Mouse (Mus musculus) granulocyte monocyte progenitor cell, adult 5-6 weeks (primary cell): Measurements from ENCODE around the gene Chid1. TPM values are rescaled to one million over a fixed set of nuclear protein-coding genes. Genes with fewer than 3 reads are reported as not detected.

ENCODE experiments used
- ATAC-seq: replicated peaks from 2 replicates; pipeline ENCODE4 v1.8.0; 2016; ENCODE audit warnings: mild to moderate bottlenecking, moderate TSS enrichment, inconsistent platforms; ENCODE audit not compliant: poor library complexity, severe bottlenecking
- total RNA-seq, 2 experiments: library from RNA; stranded (forward) in 1 of 2; stranded (reverse) in 1 of 2; fragments of 200-712, 200-1000 nt in 1 of 2; fragments of >200 nt in 1 of 2; fragmentation: Nextera tagmentation in 1 of 2; gene quantifications; 2 replicates each; pipeline ENCODE4 v1.2.3; 2014 to 2017

Chid1 gene
- 12.2 and 26.1 TPM in 2 replicates for total RNA-seq (2014; fragmentation: Nextera tagmentation)
- 40.2 and 40.9 TPM in 2 replicates for total RNA-seq (2017)

- peak; percentile 88 for ATAC-seq
Measured at GRCm38 (mm10) chr7:141539556-141540311, at the start of gene Chid1. Chid1 (minus strand) TSS chr7:141539857.

- ATAC-seq = no peak
Measured at GRCm38 (mm10) chr7:141588890-141589289, 49.2 kb upstream of the Chid1 start.

DNA sequence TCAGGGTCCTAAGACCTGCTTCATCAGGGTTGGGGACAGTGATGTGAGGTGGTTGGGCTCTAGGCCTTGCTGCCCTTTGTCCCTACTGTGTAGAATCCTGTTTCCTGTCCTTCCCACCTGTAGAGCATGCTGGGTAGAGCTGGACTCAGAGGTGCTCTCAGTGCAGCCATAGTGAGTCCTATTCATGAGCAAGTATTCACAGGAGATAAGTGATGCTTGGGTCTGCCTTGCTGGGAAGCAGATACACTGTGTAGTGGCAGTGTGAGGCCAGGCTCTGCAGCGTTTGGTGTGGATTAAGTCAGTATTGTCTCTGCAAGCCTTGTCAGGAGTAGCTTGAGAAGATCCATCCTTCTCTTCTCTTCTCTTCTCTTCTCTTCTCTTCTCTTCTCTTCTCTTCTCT is 46.2 kb upstream of the Chid1 start:
- no peak for ATAC-seq

- no peak for ATAC-seq
Measured at GRCm38 (mm10) chr7:141585288-141585687, 45.6 kb upstream of the Chid1 start.

- no peak for ATAC-seq
Measured at GRCm38 (mm10) chr7:141584048-141584841, 44.6 kb upstream of the Chid1 start.

DNA sequence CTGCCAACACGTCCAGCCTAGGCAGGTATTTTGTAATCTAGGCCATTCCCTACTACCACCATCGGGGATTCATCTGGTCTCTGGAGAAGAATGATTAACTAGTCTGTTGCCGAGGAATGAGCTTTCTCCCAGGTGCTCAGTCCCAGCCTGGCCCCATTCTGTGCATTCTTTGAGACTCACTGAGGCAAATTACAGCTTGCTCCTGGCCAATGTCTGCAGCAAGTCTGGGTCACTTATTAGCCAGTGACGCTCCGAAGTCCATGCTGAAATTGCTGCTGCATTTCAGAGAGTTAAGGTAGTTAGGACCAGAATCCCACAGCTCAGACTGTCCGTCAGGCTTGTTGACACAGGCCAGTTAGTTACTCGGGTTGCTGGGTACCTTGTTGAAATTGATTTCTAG is 41.7 kb upstream of the Chid1 start:
- no peak for ATAC-seq

DNA sequence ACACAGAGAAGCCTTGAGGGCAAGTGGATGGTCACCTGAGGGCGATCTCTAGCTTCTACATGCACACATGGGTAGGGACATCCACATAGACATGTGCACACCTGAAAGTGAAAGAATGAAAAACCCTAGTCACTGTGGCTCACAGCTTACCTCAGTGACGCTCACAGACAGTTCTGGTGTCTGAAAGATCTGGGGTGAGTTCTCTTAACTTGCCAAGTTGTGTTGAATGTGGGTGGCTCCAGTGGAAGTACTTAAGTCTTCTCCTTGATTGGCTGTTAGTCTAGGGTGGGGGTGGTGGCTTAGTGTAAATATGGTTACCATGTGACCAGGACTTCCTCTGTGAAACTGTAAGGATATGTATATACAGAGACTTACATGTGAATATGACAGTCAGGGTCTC is 39.3 kb upstream of the Chid1 start:
- ATAC-seq = peak; percentile 86

DNA sequence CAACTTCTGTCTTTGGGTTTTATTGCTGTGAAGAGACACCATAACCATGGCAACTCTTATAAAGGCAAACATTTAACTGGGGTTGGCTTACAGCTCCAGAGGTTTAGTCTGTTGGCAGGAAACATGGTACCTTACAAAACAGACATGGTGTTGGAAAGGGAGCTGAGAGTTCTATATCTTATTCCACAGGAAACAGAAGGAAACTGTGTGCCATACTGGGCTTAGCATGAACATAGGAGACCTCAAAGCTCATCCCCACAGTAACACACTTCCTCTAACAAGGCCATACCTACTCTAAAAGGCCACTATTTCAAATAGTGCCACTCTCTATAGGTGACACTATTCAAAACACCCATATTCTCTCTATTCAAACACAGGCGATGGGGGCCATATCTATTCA is 38.9 kb upstream of the Chid1 start:
- peak; percentile 6 for ATAC-seq

GRCm38 (mm10) chr7:141577801-141578200 is 38.1 kb upstream of the Chid1 start:
- no peak for ATAC-seq

DNA sequence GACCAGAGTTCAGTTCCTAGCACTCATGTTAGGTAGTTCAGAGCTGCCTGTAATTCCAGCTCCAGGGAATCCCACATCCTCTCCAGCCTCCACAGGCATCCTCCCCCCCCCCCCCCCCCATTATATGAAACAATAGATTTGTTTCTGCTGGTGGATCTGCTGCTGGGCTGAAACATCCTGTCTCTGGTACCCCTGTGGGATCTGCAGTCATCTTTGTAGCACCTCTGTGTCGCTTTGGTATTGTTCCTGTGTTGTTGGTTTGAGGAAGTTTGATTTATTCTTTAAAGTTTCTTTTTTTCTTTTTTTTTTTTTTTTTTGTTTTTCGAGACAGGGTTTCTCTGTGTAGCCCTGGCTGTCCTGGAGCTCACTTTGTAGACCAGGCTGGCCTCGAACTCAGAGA is 35.8 kb upstream of the Chid1 start:
- ATAC-seq = no peak

DNA sequence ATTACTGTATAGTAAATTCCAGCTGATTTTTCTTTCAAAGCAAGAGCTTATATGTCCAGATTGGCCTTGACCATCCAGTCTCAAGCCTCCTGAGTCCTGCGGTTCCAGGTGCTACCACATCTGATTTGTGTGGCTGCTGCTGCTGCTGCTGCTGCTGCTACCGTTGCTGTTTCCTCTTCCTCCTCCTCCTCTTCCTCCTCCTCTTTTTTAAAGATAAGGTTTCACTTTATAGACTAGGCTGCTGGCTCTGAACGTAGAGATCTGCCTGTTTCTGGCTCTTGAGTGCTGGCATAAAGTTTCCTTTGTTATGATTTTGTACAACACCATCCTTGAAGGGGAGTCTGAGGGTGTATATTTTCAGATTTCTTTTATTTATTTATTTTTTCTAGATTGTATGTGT is 34.4 kb upstream of the Chid1 start:
- ATAC-seq = no peak

DNA sequence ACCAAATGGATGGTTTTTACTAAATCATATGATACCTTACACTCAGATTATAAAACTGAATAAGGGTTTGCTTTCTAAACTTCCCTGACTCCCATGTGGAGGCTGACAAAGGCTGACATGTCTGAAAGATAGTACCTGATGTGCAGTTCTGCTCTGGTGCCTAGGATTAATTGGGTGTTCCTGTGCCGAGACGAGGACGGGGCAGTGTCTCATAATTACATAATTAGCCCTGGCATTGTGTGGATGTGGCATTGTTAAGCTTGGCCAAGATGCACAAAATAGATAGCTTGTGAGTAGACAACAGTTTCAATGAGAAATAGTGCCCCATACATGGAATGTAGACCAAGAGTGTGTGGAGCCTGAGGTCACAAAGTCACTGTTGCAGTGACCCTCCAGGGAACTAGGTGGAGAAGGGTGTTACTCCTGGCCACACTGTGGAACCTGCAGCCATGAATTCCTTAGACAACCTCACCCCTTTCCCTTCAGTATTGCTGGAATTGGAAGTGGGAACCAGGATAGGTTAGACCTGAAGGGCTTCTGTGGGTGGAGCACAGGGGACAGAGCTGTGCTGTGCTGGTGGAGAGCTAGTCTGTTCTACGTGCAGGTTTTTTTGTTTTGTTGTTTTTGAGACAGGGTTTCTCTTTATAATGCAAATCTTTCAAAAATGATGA is 31.1 kb upstream of the Chid1 start:
- ATAC-seq = no peak

- no peak for ATAC-seq
Measured at GRCm38 (mm10) chr7:141569916-141570315, 30.3 kb upstream of the Chid1 start.

- no peak for ATAC-seq
Measured at GRCm38 (mm10) chr7:141569283-141569803, 29.7 kb upstream of the Chid1 start.

GRCm38 (mm10) chr7:141566587-141566986 is 26.9 kb upstream of the Chid1 start:
- ATAC-seq = no peak

DNA sequence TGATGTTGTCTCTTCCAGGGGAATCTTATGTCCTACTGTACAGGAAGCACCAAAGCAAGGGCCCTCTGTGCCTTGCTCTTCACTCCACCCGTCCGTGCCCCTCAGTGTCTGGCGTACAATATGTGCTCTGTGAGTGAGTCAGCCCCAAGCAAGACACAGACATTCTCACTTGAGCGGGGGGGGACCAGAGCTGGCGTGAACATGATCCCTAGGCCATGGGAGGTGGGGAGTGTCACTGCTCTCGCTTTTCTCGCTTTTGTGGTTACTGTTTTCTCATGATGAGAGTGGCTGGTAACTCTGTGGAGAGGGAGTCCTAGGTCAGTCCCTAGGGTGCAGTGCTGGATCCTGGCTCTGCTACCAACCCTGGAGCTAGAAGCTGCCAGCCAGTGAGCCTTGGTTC is 24.9 kb upstream of the Chid1 start:
- ATAC-seq = no peak

GRCm38 (mm10) chr7:141562852-141563427 is 23.3 kb upstream of the Chid1 start:
- no peak for ATAC-seq

- no peak for ATAC-seq
Measured at GRCm38 (mm10) chr7:141562421-141562851, 22.8 kb upstream of the Chid1 start.

DNA sequence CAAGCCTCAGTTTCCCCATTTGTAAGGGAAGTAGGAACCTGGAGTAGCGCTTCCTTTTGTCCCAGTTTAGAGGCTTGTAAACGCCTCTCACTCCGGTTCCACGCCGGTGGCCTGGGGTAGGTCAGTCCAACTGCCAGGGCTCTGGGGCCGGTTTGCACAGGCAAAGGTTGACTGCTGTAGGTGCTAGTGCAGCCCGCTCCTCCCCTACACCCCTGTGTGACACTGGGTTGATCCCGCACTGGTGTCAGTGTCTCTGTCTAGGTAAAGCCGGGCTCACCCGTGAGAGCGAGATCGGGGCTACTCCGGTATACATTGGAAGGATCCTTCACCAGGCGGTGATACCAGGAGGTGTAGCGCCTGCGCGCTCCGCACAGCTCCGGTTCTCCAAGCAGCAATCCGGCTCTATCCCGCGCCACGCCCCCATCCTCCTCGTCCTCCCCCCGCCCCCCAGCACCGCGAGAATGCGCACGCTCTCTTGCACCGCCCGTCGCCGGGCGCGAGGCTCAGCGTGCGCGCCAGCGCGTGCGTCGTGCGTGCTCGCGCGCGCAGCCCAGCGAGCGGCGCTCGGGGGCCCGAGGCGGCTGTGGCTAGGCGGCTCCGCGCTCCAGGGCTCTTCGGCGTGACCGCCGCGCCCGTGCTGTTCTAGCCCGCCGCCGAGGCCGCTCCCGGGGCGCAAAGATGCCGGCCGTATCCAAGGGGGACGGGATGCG is 22.2 kb upstream of the Chid1 start, which contains the start of gene Ap2a2:
TSS of gene Ap2a2 (plus strand) at position 492 of the 710 bp plus-strand sequence.
- ATAC-seq = peak; percentile 70

GRCm38 (mm10) chr7:141560471-141560870 is 20.8 kb upstream of the Chid1 start:
- ATAC-seq = peak; percentile 41
